Mouse (Mus musculus): ENCODE measurements at regions not wholly inside any gene's neighbourhood (a gene's known extent, or its start where the extent isn't known, plus 50 kb on each side); places are given as distances from the start of the nearest gene placed in this dataset.

DNA sequence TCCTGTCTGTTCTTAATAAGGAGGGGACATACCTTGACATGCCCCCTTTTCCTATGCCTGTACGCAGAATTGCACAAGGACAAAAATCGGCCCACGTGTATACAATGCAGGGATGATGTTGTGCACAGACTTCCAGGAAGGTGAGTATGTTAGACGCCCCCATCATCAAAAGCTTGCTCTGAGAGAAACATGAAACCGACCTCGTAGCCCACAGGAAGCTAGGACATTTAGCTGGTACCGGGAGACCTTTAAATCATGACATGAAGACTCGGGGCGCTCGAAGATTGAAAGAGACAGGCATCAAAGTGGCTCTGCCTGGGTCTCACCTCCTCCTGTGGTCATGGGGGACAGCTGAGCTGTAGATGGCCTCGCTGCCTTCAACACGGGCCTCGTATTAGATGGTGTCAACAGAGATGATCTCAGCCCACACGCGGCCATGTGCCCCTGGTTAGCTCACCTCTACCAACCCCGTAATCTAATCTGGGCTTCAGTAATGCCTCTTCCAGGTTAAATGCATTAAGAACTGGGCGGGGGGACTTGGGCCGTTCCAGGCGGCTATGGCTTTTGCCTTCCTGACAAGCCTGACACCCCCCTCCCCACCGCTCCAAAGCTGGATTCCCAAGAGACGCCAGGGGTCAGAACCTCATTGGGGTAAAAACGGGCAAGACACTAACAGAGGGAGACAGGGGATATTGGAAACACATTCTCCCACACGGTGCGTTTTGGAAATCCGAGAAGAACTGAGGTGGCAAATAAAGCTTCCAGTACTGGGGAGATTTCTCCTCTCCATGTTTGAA, 520.9 kb upstream of the Tbx3 start:
- DNase-seq, result no peak

DNA sequence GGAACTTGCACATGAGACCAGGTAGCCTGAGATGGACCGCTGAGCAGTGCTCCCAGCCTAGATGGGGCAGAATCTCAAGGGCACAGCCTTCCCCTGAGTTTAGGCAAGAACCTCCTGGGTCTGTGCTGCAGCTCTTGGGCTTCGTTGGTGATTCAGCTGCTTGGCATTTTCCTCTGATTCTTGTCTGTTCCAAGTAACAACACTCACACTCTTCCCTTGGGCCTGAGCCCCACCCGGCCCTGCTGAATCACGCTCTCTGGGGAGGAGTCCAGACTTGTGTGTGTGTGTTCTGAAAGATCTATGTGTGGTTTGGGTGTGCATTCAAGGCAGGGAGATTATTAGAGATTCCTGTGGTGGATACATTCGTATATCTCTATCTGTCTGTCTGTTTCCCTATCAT, 517.4 kb upstream of the Tbx3 start:
- no peak for DNase-seq

DNA sequence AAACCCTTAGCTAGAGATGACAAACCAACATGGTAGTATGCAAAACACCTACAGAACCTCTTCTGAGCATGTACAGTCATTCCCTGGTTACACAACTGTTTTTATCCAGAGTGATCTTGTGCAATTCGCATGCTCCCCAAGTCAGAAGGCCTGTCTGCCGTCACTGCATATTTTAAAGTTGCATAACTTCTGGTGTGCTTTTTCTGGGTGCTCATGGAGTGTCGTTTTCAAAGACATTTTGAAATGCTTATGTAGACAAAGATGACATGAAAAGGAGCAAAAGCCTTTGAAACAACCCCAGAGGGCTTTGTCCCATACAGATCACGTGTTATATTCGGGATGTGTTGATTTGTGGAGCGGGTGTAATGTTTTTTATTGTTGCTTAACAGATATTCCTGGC, 513.8 kb upstream of the Tbx3 start:
- DNase-seq, result no peak

DNA sequence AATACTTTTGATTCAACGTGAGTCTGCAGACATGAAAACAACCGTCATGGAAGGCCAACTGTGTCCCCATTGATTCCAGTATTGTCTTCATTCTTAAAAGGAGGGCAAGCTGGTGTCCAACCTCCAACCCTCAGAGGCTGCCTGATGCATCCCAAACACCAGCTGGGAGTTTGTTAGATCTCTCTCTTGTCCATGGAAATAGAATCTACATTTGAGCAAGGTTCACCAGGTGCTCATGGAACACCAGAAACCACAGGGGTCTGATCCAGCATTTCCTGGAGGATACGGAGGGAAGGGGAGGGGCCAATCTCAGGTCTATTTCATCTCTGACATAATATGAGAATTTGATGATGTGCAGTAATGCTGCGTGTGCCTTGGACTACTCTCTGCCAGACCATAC, 512.3 kb upstream of the Tbx3 start:
- DNase-seq, result no peak

DNA sequence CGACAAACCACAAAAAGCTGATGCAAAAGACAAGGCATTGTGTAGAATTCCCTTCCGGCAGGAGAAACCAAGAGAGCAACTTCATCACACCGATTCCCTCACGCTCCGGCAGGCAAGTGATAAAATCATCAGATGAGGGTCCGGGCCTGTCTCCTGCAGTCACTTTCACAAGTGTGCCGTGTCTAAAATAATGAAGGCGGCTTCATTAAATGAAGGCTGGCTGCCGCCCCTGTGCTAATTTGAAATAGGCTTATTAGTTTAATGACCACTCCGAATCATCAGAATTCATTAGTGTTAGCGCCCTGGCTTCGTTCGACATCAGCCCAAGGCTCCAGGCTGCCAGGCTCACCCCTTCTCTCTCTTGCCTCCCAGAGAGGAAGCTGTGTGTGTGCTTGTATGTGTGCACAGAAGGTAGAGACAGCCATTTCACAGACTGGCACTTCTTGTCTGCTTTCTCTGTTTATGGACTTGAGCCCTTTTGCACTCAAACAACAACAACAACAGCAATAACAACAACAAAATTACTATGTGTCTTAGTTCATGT, 508.3 kb upstream of the Tbx3 start:
- no peak for DNase-seq

DNA sequence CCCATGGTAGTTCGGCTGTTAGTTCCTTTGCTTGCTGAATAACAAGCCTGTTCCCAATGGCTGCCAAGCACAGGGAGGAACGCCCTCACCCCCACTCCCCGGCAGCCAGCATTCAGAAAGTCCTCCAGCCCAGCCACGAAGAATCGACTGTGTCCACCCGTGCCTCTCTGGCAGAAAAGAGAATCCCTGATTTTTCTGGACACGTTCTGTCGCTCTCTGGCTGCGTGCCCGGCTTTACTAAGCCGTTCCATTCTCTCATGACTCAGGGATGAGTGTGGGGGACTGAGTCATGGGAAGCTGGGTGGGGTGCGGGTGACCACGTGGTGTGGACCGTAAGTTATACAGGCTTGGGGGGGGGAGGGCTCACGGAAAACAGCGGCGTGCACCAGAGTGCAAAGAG, 502.8 kb upstream of the Tbx3 start:
- DNase-seq, result no peak

DNA sequence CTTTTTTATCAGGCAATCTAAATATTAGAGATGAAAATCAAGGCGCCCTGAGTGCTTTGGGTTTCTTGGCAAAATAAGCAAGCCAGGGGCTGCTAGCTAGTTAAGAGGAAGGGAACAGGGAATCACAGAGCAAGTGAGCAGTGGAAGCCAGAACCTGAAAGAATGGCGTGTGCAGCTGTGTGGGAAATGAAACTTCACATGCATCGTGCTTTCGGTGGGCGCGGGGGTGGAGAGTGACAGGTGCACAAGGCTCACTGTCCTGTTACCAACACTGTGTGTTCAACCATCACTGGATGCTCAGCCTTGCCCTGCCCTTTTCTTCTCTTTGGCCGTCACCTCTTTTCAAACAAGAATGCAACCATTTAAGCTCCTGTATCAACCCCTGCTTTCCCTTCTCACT, 501.2 kb upstream of the Tbx3 start:
- no peak for DNase-seq

DNA sequence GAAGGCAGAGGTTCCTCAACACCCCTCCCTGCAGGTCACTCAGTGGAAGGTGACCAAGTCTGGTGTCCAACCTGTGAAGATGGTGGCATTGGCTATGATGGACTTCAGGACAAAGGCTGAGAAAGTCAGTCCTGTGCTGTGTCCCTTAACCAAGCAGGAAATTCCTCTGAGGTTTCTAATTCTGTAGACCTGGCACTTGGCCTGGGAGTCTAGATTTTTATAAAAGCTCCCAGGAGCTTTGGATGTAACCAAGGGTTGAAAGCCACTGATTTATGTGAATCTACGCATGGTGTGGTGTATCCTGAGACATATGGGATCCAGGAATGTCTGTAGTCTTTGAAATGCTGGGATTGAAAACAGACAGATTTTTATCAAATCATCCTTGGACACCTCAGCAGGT, 498.8 kb upstream of the Tbx3 start:
- no peak for DNase-seq

DNA sequence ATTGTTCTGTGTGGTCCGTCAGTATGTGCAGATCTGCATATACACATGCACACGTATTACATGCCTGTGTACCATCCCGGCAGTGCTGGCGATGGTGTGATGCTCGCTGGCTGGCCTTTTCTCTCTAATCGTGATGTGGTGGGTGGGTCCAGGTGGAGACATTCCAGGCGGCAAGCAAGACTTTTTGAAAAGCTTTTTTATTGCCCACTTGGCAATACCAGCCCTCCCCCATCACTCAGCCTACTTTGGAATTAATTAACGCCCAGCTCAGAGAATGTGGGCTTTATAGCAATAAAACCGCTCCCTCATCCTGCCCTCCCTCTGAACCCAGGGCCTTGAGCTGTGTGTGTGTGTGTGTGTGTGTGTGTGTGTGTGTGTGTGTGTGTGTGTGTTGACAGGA, 491.7 kb upstream of the Tbx3 start:
- DNase-seq, result no peak

DNA sequence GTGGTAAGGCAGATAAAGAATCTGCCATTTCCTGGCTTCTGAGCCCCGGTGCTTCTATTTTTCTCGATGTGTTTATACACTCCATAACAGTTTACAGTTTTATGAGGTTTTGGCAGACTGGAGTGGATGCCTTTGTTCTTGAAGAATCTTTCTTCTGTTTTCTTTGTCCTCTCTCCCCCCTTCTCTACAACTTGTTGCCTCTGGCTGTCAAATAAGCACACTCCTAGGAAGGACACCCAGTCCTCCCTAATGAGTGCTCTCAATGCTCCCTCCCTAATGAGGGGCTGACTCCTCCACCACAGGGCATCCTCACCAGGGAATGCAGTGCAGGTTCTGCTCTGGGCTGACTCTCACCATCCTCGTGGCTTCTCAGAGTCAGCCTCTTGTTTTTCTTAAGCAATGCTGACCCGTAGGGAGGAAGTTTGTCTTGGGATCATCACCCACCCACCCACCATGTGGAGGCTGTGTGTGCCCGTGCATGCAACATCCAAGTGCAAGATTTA, 486.9 kb upstream of the Tbx3 start:
- DNase-seq, result no peak

DNA sequence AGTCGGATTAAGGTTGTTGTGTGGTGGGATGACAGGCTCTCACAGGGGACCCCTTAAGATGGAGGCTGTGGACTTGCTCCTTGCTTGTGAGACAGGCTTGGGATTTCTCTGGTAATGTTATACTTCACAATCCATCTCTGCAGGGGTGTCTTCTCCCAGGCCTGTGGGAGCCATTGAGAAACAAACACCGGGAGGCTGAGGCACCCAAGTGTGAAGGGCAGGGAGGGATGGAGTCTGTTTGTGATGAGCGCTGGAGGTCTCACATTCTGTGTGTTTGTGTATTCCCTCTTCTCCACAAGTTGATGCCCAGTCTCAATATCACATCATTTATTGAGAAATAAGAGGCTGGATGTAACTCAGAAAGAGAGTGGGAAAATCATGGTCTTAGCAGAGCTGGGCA, 483.9 kb upstream of the Tbx3 start:
- no peak for DNase-seq

DNA sequence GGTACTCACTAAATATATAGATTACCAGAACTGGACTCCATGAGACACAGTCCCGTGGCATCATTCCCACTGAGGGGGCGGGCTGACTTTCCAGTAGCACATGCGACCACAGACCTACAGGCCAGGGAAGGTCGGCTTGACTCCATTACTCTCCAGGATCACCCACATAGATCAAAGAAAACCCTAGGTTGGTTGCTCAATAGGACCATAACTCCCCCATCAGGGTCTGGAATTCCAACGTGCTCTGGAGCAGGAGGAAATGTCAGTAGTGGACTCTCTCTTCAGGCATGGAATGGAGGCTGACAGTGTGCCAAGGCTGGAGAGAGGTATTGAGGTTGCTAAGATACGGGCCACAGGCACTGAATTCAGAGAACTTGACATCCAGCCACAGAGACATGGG, 482.0 kb upstream of the Tbx3 start:
- no peak for DNase-seq

DNA sequence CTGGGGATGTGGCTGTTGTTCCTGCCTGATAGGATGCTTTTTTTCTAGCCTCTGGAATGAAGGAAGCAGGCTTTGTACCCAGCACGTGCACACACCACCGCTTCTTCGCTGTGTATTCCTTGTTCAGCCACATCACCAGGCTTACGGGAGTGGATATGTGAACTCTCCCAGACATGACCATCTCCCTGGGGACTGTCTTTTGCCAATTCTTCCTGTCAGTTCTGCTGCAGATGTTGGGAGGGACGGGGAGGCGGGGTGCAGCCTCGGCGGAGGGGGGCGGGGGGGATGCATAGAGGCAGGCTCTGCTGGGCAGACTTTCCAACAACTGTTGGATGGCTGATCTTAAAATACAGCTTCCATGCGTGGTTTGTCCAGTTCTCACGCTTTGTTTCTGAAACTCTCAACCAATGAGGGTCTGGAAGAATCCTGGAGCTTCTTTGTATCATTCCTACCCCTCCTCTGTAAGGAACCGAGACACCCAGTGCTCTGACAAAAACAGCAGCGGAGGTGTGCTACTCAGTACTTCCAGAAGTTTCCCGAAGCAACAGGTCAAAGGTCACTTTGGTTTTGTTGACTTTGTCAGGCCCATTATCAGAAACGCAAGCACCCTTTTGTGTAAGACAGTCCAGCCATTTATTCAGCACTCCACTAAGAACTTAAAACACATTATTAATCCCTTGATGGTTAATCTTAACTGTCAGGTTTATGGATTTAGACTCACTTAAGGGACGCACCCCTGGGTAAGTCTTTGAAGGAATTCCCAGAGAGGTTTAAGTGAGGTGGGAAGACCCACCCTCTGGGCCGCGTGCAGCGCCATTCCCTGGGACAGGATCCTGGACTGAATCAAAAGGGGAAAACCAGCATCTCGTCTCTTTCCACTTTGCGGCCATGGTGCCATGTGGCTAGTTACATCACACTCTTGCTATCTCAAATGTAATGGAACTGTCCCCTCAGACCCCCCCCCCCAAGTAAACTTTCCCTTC, 476.5 kb upstream of the Tbx3 start:
- no peak for DNase-seq

DNA sequence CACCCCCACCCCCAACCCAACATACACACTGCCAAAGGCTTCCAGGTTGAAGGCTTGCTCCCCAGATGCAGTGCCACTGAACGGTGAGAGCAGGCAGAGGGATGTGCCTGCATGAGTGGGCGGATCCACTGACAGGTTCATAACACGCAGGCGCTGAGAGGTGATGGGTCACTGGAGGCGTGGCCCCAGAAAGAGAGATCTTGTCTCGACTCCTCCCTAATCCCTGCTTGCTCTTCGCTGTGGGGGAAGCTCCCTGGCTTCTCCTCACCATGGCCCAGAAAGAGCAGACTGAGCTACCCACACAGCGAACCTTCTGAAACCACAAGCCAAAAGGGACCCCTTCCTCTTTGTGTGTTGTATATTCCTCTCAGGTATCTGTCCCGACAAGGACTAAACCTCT, 470.6 kb upstream of the Tbx3 start:
- no peak for DNase-seq

DNA sequence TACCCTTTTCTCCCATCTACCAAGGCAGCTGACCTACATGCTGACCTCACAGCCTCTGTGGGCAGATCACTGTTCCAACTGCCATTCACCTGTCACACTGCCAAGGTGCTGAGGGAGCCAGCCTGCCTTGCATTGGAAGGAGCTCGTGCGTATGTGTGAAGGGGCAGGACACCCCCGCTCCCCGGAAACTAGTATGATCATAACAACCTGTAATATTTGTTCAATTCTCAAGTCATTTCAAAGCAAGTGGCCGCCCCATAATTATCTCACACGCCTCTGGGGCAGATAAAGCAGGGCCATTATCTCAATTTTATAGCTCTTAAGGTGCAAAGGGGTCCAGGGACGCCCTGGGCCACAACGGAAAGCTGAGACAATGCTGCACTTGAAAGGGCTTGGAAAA, 469.2 kb upstream of the Tbx3 start:
- no peak for DNase-seq

DNA sequence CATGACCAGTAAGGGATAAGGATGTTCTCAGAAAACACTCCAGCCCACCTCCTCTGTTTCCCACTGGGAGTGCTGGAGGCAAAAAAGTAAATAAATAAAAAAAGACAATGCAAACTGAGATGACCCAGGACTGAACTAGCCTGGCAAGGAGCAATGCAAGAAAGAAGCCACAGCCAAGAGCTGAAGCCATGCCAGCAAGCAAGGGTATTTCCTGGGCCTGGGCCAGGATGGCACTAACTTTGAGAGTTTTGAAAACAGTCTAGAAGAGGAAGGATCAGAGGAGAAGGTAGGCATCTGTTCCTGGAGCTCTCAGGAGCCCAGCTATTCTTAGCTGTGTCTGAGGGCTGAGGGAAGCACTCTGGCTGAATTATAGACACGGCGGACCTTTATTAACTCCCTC, 465.7 kb upstream of the Tbx3 start:
- DNase-seq, result no peak

DNA sequence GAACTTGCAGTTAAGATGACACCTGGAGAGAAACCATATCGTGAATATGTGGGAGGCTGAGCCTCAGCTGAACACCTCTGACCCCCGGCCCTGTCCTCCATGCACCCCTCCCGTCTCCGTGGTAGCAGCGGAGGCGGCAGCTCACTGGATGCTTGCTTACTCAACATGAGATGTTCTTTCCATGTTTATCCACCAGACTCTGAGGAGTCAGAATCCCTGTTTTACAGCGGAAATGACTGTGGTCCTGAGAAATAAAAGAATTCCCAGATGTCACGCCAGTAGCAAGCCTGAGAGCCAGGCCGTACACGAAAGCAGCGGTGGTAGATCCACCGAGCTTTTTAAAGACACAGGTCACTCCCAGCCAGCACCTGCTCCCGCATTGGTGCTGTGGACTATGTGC, 462.4 kb upstream of the Tbx3 start:
- DNase-seq, result no peak

DNA sequence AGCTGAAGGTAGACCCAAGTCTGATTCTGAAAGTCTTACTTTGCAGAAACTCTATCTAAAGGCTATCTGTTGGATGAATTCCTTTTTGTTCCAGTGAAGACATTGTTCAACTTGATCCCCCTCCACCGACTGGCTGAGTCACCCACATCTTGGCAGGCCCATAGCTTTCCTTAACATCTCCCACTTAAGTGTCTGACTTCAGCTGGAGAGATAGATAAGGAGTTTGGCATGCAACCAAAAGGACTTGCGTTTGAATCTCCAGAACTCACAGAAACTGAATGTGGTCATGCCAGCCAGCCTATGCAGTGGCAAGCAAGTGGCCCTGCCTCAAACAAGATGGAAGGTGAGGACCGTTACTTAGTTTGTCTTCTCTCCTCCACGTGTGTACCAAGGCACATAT, 457.3 kb upstream of the Tbx3 start:
- no peak for DNase-seq

DNA sequence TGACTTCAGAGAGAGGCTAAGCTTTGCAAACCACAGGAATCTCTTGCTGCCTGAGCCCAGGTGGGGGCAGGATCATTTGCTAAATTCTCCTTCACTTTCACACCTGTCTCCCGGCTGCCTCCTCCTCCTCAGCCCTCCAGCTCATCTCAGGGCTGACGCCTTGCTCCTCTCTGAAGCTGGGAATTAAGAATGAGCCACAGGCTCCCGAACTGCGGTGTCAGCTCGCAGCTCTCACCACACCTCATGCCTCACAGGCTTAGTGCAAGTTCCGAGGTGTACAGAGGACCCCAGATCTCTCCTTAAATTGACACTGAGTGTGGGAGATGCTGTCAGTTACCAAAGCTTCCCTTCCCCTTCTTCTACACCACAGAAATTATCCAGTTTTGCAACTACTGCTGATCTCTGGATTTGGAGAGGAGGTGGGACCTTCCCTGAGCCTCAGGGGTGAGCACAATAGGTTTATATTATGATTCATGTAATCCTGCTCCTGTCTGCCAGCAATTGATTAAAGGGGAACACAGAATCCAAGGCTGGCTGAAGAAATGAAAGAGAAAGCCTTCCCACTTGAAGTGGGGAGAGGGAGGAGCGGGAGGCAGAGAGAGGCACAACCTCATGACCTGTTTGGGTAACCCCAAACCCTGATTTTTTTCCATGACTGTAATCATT, 456.6 kb upstream of the Tbx3 start:
- no peak for DNase-seq

DNA sequence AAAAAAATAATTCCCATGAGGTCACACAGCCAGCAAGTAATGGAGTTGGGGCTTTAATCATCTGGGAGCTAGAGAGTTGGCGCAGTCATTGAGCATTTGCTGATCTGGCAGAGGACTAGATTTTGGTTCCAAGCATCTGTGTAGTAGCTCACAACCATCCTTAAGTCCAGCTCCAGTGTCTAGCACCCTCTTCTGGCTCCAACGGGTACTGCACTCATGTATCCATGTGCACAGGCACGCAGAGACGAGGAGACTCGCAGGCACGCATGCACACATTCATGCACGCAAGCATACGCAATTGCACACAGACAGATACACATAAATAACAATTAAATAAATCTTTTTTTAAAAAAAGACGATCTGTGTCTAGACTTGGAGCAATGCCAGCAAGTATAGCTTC, 455.5 kb upstream of the Tbx3 start:
- DNase-seq, result peak; percentile 4

DNA sequence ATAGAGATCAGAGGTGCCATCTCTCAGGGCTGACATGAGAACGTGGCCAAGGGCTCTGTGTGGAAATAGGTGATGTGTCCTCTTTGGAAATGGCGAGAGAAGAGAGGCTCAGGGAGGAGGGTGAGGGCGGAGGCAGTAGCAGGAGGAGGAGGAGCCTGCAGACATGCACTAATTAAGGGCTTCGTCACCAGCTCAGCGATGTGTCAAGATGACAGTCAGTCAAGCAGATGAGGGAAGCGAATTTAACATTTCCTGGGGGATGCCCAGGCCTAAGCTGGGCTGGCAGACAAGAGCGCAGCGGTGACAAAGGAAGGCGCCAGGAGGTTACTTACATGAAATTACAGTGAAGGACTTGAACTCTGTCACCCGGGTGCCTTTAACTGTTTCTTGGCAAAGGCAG, 455.1 kb upstream of the Tbx3 start:
- no peak for DNase-seq

DNA sequence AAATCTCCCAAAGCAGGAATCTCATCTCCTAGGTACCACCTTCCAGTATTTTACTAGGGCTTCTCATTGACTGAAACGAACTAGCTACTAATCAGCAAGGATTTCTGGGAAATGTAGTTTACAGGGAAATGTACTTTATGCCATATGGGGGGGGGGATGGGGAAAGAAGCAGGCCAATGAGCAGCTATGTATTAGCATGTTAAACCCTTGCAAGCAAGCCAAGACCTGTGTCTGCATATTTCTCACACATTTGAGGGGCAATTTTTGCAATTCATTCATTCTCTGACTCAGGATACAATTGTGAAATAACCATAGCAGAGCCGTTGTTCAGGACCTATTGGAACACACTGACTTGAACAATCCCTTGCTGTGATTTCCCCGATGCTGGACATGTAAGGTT, 454.3 kb upstream of the Tbx3 start:
- no peak for DNase-seq

DNA sequence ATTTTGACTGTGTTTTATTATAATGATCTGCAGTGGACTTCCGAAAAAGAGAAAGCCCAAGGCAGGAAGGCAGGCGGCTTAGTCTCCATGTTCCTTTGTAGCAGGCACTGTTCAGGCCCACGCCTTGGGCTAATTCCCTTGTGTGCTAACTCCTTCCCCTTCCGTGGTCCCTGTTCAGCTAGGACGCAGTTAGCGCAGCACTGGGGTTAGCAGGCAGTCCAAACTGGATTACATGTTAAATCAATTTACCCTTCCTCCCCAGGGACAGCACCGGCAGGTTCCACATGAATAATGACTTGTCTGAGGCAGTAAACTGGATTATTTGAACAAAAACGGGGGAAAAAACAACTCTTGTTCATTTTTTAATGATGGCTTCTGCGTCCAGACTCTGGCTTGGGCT, 453.4 kb upstream of the Tbx3 start:
- no peak for DNase-seq
